Mouse (Mus musculus) megakaryocyte, embryonic 14.5 days (primary cell): ENCODE data around the gene Inpp4b.

ENCODE experiments used
- FLI1 ChIP-seq: IDR thresholded peaks from 2 replicates; pipeline ENCODE4 v1.6.1; 2012; ENCODE audit warnings: low read length, inconsistent platforms, mixed read lengths
- GATA1 ChIP-seq: IDR thresholded peaks from 3 replicates; pipeline ENCODE4 v1.6.1; 2012; ENCODE audit warnings: mixed read lengths, low read length, inconsistent platforms, borderline replicate concordance

GRCm38 (mm10) chr8:81731332-81731731 lies 389.0 kb downstream of the Inpp4b start:
- TF ChIP-seq GATA1 (no peak), FLI1 (no peak)
